Mouse (Mus musculus) liver, adult (tissue): Measurements from ENCODE around the gene Art1.

ENCODE experiments used
- GATA4 ChIP-seq: IDR thresholded peaks from 2 replicates; pipeline ENCODE4 v1.6.1; 2014; ENCODE audit warnings: mild to moderate bottlenecking, low read length; ENCODE audit not compliant: insufficient replicate concordance

The Art1 gene

DNA sequence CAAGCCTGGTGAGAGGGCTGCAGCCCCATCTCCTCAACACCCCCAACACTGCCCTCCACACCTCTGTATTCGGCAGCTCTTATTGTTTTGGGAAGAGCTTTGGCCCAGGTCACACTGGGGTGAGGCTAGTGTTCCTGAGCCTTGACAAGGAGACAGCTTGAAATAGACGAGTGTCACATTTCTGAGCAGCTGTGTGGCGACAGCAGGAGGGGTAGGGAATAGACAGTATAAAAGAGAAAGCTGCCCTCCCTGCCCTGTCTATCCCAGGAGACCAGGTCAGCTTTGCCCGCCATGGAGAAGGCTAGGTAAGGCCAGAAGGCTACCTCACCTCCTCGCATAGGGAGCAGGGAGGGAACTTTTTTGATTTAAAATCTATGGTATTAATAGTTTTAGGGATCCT, at the start of gene Art1:
TSS of gene Art1 (plus strand) at position 257 of the 400 bp plus-strand sequence.
- TF ChIP-seq GATA4: no peak

DNA sequence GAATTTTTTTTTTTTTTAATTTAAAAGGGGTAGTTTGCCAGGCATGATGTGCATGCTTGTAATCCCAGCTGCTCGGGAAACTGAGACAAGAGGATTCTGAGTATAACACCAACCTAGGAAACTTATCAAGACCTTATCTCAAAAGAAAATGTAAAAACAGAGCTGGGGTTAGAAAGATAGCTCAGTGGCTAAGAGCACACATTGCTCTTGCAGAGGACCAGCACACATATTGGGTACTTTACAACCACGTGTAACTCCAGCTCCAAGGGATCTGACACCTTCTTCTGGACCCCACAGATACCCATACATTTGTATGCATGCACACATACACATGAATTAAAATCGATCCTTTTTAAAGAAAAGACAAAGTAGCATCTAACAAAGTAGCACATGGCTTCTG, 40.2 kb upstream of the Art1 start:
- no peak for TF ChIP-seq GATA4

DNA sequence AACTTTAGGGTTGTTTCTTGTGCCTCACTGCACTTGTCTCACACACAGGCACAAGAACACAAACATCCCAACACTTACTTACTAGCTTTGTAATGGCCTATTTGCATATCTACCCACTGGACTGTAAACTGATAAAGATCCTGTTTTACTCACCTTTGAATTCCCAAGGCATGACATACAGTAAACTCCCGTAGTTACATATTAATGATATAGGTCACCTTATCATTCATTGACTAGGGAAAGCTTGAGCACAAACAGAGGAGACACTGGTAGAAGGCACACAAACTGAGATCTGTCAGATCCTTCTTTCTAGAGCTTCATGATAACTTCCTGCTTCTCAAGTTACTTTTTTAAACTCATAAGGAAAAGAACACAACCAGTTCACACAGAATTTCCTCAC, 39.3 kb upstream of the Art1 start:
- TF ChIP-seq GATA4: no peak

DNA sequence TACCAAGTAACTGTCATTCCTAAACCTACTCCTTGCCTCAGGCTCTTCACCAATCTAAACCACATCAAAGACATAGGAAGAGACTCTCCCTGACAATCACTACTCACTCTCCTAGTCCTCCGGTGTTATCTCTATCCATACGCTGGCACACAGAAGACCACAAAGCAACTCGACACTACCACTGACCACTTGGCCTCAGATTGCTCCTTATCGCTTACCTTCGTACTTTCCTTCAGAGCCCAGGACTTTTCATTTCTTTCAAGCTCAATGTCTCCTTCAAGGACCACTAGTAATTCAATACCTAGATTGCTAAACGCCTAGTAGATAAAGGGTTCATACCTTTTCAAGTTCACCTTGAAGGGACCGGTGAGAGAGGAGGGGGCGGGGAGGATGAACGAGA, 37.7 kb upstream of the Art1 start:
- no peak for TF ChIP-seq GATA4

DNA sequence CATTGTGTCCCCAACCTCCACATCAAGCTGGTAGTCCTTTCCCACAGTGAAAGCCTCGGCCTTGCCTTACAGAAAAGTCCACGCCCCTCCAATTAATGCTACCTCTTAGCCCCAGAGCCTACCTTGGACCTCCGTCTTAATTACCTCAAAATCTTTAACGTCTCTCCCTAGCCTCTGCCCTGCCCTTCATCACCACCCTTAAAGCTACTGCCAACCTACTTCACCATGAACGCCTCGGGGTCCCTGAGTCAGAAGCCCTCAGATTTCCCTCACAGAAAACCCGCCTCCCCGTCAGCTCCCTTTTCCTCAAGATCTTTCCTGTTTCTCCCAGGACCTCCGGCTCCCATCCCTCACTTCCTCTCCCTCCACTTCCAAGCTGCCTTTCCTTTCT, 36.9 kb upstream of the Art1 start:
- no peak for TF ChIP-seq GATA4

DNA sequence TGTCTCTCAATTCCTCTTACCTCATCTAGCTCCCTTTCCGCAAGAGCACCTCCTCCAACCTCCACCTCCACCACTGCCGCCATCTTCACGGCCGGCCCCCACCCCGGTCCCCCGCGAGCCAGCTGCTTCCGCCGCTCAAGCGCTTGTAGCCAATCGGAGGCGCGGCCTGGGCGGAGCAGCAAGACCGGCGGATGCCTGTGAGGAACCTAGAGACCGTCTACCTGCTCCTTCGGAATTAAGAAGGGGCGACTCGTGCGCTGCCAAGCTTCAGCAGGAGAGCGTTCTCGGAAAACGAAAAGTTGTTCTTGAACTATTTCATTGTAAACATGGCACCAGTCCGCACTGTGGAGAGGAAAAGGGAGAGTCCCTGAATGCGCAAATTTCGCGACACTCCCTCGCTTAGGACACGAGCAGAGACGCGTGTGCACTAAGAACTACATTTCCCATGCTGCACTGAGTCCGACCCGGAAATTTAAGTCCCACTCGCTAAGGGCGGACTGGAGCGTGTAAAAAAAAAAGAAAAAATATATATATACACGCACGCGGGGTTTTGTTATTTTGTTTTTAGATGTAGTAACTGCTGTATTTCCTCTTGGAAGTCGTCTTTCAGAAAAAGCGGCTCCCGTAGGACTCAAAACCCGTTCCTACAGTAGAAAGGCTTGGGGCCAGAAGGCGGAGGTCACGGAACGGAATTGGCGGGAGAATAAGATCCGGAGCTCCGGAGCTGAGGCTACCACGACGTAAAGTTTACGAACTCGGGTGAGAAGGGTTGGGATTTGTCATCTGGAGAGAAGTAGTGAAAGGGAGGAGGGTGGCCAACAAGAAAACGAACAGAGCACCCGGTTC, 36.3 kb upstream of the Art1 start, which contains the start of the genes Rnf121, Xndc1 and Xntrpc:
TSS of gene Rnf121 (minus strand) at position 424 of the 846 bp plus-strand sequence.
TSS of gene Xndc1 (plus strand) at position 466 of the 846 bp plus-strand sequence.
TSS of gene Xntrpc (plus strand) at position 668 of the 846 bp plus-strand sequence.
- peak; percentile 25; the same call in 1 of the 2 replicates for TF ChIP-seq GATA4

DNA sequence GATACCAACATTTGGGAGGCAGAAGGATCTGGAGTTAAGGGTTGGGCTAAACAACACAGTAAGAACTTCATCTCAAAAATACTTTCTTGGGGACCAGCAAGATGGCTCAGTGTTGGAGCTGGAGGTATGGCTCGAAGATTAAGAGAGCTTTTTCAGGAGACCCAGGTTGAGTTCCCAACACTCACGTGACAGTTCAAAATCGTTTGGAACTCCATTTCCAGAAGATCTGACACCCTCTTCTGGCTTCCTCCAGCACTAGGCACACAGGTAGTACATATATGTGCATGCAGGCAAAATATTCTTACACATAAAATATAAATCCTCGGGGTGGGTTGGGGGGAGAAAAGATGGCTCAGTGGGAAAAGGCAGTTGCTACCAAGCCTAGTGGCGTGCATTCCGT, 35.2 kb upstream of the Art1 start:
- TF ChIP-seq GATA4: no peak

DNA sequence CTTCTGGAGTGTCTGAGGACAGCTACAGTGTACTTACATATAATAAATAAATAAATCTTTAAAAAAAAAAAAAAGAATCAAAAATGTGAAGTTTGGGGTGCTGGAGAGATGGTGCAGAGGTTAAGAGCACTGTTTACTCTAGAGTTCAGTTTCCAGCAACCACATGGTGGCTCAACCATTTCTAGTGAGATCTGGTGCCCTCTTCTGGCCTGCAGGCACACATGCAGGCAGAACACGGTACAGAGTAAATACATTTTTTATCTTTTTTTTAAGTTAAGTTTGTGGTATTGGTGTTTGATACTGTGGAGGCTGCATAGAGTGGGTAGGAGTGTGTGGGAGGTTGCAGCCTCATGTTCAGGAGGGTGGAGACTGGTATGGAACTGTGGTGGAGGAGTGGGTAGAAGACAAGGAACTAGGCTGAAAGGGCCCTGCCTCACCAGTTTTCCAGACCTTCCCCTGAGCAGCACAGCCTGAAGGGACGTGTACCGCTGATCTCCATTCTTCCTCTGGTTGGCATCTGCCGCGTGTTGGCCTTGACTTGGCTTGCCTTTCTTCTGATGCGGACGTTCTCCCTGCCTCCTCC, 24.7 kb upstream of the Art1 start:
- no peak for TF ChIP-seq GATA4

DNA sequence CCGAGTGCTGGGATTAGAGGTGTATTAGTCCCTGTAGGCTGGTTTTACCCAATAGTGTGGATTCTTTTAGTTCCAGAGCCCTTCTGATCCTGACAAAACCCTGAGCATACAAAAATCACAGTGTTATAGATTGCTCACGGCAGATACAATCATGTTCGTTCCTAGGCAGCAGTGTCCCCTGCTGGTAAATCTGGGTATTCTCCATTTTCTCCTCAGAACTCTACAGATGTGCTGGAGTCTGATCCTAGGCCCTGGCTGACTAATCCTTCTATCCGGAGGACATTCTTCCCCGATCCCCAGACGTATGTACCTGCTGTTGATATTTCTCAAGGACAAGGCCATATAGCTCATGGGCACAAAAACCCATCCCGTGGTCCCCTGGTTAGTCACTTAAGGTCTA, 23.0 kb upstream of the Art1 start:
- no peak for TF ChIP-seq GATA4

DNA sequence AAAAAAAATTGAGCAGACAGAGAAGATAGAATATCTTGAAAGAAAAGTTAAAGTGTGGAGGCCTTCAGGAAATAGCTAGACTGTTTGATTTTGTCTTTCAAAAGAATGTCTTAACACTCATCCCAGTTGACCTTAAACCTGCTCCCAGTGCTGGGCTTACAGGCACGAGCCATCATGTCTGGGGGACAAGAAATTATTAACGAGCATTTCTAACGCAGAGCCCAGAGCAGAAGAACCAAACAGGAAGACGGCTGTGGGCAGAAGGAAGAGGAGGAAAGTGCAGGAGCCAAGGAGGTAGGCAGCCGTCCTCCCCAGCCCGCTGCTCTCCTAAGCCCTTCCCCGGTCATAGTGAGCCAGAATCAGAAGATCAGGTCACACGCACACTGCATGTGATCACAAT, 21.2 kb upstream of the Art1 start:
- TF ChIP-seq GATA4: no peak

DNA sequence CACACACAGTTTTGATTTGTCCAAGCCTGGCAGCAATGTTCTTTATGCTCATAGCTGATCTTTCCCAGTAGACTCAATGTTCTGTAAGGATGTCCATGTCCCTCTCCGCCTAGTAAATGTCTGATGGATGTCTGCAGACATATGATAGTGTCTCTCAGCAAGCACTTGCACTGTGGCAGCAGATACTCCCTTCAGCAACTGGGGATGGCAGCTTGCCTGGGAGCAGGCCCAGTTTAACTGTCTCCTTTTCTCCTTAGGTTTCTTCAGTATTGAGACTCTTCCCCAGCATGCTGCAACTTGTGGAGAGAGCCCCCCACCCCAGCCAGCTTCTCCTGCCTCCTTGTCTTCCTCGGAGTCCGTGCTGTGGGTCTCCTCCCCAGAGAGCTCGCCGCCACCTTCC, 19.8 kb upstream of the Art1 start:
- TF ChIP-seq GATA4: no peak

DNA sequence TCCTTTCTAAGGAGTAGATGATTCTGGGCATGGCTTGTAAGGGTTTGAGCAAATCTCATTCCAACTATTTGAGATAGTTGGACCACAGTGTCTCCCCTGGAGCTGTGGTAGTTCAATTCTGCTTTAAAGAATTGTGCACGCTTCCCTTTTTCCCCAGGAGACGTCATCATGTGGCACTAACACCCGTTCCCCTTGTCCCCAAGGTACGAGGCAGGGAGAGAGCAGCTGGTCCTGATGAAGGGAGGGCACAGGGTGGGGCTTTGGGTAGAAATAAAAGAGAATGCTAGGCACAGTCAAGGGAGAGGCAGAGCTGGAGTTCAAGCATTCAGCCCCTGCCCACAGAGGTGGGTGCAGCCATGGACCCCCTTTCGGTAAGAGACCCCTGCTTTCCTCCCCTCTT, 18.7 kb upstream of the Art1 start, which contains the start of gene Trpc2:
TSS of gene Trpc2 (plus strand) at position 301 of the 400 bp plus-strand sequence.
- TF ChIP-seq GATA4: no peak

DNA sequence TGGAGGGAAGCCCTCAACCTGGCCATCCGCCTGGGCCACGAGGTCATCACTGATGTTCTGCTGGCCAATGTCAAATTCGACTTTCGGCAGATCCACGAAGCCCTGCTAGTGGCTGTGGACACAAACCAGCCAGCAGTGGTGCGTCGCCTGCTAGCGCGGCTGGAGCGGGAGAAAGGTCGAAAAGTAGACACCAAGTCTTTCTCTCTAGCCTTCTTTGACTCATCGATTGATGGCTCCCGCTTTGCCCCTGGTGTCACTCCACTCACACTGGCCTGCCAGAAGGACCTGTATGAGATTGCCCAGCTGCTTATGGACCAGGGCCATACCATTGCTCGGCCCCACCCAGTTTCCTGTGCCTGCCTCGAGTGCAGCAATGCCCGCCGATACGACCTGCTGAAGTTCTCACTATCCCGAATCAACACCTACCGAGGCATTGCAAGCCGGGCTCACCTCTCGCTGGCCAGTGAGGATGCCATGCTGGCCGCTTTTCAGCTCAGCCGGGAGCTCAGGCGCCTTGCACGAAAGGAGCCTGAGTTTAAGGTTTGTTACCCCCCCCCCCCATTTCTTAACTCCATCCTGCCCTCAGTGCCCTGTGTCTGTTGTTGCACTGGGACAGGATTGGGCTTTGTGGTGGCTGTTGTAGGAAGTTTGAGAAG, 17.4 kb upstream of the Art1 start:
- TF ChIP-seq GATA4: no peak

DNA sequence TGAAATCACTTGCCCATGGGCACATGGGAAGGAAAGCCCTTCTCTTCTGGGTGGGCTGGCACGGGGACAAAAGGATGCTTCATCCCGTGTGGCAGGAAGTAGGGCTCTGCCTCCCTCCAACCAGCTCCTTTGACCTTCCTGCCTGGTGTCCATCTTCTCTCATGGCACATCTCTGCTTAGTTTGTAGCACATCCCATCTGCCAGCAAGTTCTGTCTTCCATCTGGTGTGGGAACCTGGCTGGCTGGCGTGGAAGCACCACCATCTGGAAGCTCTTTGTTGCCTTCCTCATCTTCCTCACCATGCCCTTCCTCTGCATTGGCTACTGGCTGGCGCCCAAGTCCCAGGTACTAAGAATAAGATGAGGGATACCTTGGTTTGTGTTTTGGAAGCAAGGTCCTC, 14.2 kb upstream of the Art1 start:
- no peak for TF ChIP-seq GATA4

DNA sequence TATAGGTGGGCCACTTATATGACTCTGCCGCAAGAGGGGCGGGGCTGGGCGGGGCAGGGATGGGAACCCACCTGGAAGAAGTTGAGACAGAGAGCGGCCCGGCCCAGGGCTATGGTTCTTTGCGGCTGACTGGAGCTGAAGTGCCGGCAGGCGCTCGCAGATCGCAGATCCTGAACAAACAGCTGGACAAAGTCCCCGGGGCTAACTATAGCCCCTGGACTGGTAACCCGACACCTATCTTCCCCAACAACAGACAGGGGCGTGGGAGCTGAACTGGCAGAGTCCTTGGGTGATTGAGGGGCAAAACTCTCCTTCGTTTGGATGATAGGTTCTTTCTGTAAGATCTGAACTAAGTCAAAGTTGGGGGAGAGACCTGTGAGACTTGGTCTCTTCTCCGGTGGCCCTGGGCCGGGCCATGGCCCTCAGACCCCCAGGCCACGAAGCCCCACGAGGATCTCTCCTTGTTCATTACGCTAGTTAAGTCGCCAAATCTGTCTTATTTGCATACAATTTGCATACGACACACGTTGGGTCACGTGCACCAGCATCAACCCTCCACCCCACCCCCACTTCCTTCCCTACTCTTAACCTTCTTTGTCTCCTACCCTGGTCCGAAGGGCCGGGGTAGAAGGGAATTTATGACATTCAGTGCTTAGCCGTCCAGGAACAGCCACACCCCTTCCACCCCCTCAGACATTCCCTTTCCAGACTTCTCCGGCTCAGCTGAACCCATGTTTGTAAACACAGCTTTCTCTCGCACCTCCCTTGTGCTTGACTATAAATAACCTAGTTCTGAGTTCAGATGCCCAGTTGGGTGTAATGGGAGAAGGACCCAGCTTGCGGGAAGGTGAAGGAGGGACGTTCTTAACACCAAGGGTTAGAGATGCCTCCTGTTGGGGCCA, 1.5 kb upstream of the Art1 start:
- TF ChIP-seq GATA4: no peak
